Mouse (Mus musculus) embryonic facial prominence, embryonic 13.5 days (tissue): Measurements from ENCODE around the gene Ntn4. TPM values are rescaled to one million over a fixed set of nuclear protein-coding genes. Genes with fewer than 3 reads are reported as not detected.

Experiments used
- ATAC-seq: fragments of 200-750 bp; cut with Nextera tagmentation; 2 replicates; pipeline ENCODE4 v1.8.0; 2017; ENCODE audit warnings: low read depth; ENCODE audit not compliant: insufficient number of reproducible peaks, insufficient read depth, low FRiP score, low TSS enrichment
- H3K27ac ChIP-seq: fragments of 300-500 bp; sonication (generic); 2 replicates; pipeline ENCODE4 v1.5.1; 2015; ENCODE audit warnings: moderate library complexity, mild to moderate bottlenecking, inconsistent platforms
- H3K27me3 ChIP-seq: fragments of 300-500 bp; sonication (generic); 2 replicates; pipeline ENCODE4 v1.6.1; 2015; ENCODE audit warnings: mild to moderate bottlenecking, inconsistent platforms
- H3K36me3 ChIP-seq: fragments of 300-500 bp; sonication (generic); 2 replicates; pipeline ENCODE4 v1.6.1; 2015; ENCODE audit warnings: mild to moderate bottlenecking, inconsistent platforms
- H3K4me1 ChIP-seq: fragments of 300-500 bp; sonication (generic); 2 replicates; pipeline ENCODE4 v1.6.1; 2015; ENCODE audit warnings: inconsistent platforms
- H3K4me2 ChIP-seq: fragments of 300-500 bp; sonication (generic); 2 replicates; pipeline ENCODE4 v1.6.1; 2015; ENCODE audit warnings: moderate library complexity, mild to moderate bottlenecking, inconsistent platforms
- H3K4me3 ChIP-seq: fragments of 300-500 bp; sonication (generic); 2 replicates; pipeline ENCODE4 v1.5.1; 2015; ENCODE audit warnings: mild to moderate bottlenecking, inconsistent platforms
- H3K9ac ChIP-seq: fragments of 300-500 bp; sonication (generic); 2 replicates; pipeline ENCODE4 v1.6.1; 2015; ENCODE audit warnings: mild to moderate bottlenecking, inconsistent platforms
- H3K9me3 ChIP-seq: fragments of 300-500 bp; sonication (generic); 2 replicates; pipeline ENCODE4 v1.6.1; 2016; ENCODE audit warnings: inconsistent platforms
- WGBS: fragments of 180-500 bp; shearing (Covaris S2); methylation state at CpG from one replicate; pipeline ENCODE4 v1.1.7; 2015; ENCODE audit warnings: mixed read lengths; 5-methylcytosine and 5-hydroxymethylcytosine counted together
- polyA plus RNA-seq: library from polyadenylated mRNA; unstranded; fragments of >200 nt; fragmentation: Nextera tagmentation; extraction: Ambion mirVana; gene quantifications from 2 replicates; pipeline ENCODE4 v1.2.1, GENCODE M21; 2015

Gene Ntn4
- polyA plus RNA-seq, result 0.87 and 1.2 TPM in 2 replicates

DNA sequence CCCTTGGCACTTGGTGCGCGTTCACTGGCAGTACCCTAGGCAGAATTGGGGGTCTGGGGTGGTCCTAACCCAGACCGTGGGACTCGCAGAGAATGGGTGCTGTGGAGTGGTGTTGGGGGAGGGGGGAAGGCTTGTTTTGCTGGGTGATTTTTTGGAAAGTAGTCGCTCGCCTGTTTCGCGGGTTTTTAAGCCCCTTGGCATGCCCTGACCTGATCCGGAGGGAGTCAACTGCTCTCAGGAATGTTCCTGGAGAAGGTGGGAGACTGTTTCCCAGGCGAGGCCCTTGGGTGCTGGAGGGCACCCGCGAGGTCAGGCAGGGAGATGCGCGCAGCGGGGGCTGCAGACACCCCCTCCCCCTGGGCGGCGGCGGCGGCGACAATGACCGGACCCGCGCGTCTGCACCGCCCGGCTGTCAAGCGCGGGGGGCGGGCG, at the start of gene Ntn4:
Ntn4 (plus strand) TSS at position 161 of the 432 bp plus-strand sequence.
- ATAC-seq, result no peak; the same call in 1 of the 2 replicates
- Histone ChIP-seq H3K9me3 (no peaks in the 10 kb centered on the region), H3K4me2 (peak within 1 kb of the TSS; percentile 99), H3K36me3 (no peaks in the 10 kb centered on the region), H3K4me3 (peak within 1 kb of the TSS; percentile 76), H3K4me1 (peaks cover 18% of the 10 kb centered on the region), H3K27me3 (peaks cover 40% of the 10 kb centered on the region), H3K9ac (peak within 1 kb of the TSS; percentile 82), H3K27ac (peak within 1 kb of the TSS; percentile 39; the same call in 1 of the 2 replicates)
- 6% methylated on average over 15 of the region's 30 CpGs for WGBS

DNA sequence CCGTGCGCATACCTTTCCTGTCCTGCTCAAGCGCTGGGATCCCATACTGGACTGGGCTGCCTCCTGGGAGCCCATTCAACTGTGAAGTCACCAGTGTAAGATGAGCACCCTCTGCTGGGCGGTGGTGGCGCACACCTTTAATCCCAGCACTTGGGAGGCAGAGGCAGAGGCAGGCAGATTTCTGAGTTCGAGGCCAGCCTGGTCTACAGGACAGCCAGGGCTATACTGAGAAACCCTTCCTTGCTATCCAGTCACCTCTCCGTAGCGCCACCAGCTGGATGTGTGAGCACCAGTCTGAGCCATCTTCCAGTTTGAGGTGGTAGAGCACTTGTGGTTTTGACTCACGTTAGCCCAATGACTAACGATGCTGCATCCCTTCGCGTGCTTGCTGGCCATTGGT, 48.0 kb upstream of the Ntn4 start:
- Histone ChIP-seq H3K9ac (no peak overlapping the region), H3K27me3 (no peaks in the 10 kb centered on the region; the same call in 1 of the 2 replicates), H3K36me3 (0 out of 2 replicates have a peak, but pooled peaks cover 2% of the 10 kb centered on the region), H3K4me1 (peaks cover 11% of the 10 kb centered on the region), H3K4me3 (no peak overlapping the region), H3K4me2 (no peak overlapping the region), H3K27ac (no peak overlapping the region), H3K9me3 (no peaks in the 10 kb centered on the region)
- WGBS, result 57% methylated on average over 12 of the region's 12 CpGs
- no peak for ATAC-seq

DNA sequence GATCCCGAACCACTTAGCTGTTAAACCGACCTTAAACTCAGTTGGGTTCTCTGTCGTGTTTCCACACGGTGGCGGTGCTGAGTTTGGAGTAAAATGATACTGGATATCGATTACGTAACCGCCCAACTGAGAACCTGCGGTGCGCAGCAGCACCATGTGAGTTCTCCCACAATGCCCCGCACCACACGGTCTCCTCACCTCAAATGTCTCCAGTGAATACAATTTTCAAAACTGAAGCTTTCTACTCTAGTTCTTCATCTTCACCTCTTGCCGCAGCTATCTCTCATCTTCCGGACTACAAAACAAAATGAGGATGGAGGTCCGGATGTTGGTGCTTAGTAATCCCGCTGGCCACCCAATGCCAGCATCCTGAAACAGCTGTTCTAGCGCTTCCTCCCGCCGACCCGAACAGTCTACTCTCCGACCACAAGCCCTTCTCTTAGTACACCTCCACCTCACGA, 46.4 kb upstream of the Ntn4 start:
- no peaks in the 10 kb centered on the region for H3K9me3 ChIP-seq
- peak; percentile 63; the same call in 1 of the 2 replicates for ATAC-seq
- 2% methylated on average over 22 of the region's 22 CpGs for WGBS
- peak overlapping the region; percentile 58; the same call in 1 of the 2 replicates for H3K9ac ChIP-seq
- no peaks in the 10 kb centered on the region; the same call in 1 of the 2 replicates for H3K27me3 ChIP-seq
- no peaks in the 10 kb centered on the region for H3K4me1 ChIP-seq
- H3K4me2 ChIP-seq, result peak overlapping the region; percentile 71
- no peak overlapping the region for H3K27ac ChIP-seq
- H3K4me3 ChIP-seq, result peak overlapping the region; percentile 45
- no peaks in the 10 kb centered on the region for H3K36me3 ChIP-seq

DNA sequence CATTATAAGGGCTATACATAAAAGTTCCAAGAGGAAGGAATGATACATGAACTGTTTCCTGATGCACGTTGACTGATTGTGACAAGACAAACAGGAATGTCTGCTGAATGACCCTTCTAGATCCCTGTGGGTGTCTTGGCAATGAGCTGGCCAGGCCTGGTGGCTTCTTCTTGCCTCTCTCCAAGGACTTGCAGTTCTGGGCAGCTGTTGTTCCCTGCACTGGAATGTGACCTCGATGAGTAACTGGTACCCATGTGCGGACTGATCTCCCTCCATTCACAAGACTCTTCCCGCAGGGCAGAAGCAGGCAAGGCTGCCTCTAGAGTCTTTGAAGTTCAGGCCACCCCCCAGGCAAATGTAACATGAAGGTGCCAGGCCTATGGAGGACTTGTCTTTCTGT, 44.6 kb upstream of the Ntn4 start:
- ATAC-seq, result no peak
- no peaks in the 10 kb centered on the region; the same call in 1 of the 2 replicates for H3K27me3 ChIP-seq
- H3K36me3 ChIP-seq, result no peaks in the 10 kb centered on the region
- no peaks in the 10 kb centered on the region for H3K4me1 ChIP-seq
- H3K4me3 ChIP-seq, result no peak overlapping the region
- 62% methylated on average over 4 of the region's 4 CpGs for WGBS
- H3K9me3 ChIP-seq, result no peaks in the 10 kb centered on the region
- no peak overlapping the region for H3K9ac ChIP-seq
- no peak overlapping the region for H3K4me2 ChIP-seq
- H3K27ac ChIP-seq, result no peak overlapping the region

DNA sequence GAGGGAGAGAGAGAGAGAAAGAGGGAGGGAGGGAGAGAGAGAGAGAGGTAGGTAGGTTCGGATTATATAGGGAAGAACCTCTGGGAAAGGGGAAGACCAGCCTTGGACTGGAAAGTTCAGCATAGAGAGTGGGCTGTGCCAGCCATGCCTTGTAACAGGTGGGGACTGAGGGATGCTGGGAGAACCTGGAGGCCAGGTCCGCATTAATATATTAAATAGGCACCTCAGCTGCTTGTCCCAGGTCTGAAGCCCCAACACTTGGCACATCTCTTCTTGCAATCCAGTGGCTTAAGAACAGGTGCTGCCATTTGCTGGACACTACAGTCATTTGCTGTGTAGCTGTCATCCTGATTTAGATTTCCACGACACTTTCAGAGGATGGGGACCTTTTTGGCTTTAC, 43.8 kb upstream of the Ntn4 start:
- no peaks in the 10 kb centered on the region for H3K4me1 ChIP-seq
- no peak overlapping the region for H3K4me3 ChIP-seq
- WGBS, result 79% methylated on average over 3 of the region's 3 CpGs
- H3K9me3 ChIP-seq, result no peaks in the 10 kb centered on the region
- no peak overlapping the region for H3K27ac ChIP-seq
- no peaks in the 10 kb centered on the region for H3K36me3 ChIP-seq
- no peak overlapping the region for H3K4me2 ChIP-seq
- H3K27me3 ChIP-seq, result no peaks in the 10 kb centered on the region
- ATAC-seq, result no peak
- H3K9ac ChIP-seq, result no peak overlapping the region

DNA sequence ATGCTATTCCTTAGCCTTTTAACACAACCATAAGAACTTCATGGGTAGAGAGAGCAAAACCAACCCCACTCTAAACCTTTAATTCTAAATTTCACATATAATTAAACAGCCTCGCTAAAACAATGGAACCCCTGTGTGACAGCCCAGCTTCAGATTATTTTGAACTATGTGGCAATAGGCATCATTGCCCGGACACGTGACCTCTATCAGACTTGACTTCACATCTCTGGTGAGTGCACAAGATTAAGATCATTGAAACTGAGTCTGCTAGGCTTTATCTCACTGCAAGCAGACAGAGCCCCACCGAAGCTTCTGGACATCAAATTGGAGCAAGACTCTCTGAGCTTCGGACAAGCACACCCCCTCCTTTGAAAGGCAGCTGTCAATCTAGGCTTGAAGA, 38.2 kb upstream of the Ntn4 start:
- Histone ChIP-seq H3K27ac (no peak overlapping the region), H3K4me3 (no peak overlapping the region), H3K27me3 (no peaks in the 10 kb centered on the region), H3K4me2 (no peak overlapping the region), H3K36me3 (no peaks in the 10 kb centered on the region), H3K9me3 (no peaks in the 10 kb centered on the region), H3K4me1 (no peaks in the 10 kb centered on the region), H3K9ac (no peak overlapping the region)
- 76% methylated on average over 5 of the region's 5 CpGs for WGBS
- ATAC-seq, result no peak

DNA sequence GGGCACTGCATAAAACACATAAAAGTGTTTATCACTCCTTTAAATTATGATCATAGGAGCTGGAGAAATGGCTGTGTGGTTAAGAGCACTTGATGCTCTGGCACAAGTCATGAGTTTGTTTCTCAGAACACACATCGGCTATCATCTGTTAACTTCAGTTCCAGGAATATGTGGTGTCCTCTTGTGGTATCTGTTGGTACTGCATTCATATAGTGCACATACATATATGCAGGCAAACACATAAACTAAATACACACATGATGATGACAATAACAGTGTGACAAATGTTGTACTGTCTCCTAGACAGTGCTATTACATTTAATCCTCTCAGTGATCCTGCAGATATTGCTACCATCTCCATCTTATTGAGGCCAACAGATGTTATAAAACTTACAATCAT, 37.2 kb upstream of the Ntn4 start:
- no peaks in the 10 kb centered on the region for H3K27me3 ChIP-seq
- 91% methylated on average over 1 of the region's 1 CpGs for WGBS
- no peak for ATAC-seq
- no peaks in the 10 kb centered on the region for H3K4me1 ChIP-seq
- H3K4me3 ChIP-seq, result no peak overlapping the region
- H3K9me3 ChIP-seq, result no peaks in the 10 kb centered on the region
- no peaks in the 10 kb centered on the region for H3K36me3 ChIP-seq
- no peak overlapping the region for H3K4me2 ChIP-seq
- H3K9ac ChIP-seq, result no peak overlapping the region
- no peak overlapping the region for H3K27ac ChIP-seq

DNA sequence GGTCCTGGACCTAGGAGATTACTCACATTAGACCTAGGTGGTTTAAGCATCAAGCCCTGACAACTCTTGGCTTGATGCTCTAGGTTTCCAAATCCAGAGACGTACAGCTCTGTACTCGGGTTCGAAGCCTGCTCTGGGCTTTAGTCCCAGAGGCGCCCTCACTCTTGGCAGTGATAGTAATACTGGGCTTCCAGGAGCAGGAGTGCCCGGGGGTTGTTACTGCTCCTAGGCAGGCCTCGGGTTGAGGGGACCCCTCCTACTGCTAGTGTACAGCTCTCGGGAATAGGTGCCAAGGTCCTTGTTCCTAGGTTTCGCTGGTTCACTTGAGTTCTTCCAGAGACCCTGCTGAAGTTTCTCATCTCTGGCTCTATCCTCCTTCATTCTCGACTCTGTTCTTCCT, 34.2 kb upstream of the Ntn4 start:
- no peaks in the 10 kb centered on the region for H3K9me3 ChIP-seq
- no peaks in the 10 kb centered on the region for H3K36me3 ChIP-seq
- no peak overlapping the region for H3K4me3 ChIP-seq
- no peak overlapping the region for H3K9ac ChIP-seq
- H3K4me1 ChIP-seq, result no peaks in the 10 kb centered on the region
- H3K27me3 ChIP-seq, result no peaks in the 10 kb centered on the region
- no peak for ATAC-seq
- WGBS, result 90% methylated on average over 9 of the region's 9 CpGs
- no peak overlapping the region for H3K4me2 ChIP-seq
- H3K27ac ChIP-seq, result no peak overlapping the region

DNA sequence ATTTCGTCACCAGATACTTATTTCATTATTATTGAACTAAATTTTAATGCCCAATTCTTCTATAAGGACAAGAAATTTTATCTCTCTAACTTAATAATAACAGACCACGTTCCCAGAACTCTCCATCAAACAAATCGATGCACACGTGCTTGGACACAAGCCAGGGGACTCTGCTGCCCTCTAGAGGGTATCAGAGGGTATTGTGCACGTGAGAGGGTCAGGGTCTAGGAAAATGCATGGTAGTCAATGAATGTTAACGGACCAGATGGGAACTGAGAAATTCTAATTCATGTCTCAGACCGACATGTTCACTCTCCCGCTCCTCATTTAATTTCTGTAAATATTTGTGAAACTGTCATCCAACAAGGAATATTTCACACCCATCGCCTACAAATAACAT, 32.4 kb upstream of the Ntn4 start:
- no peak for ATAC-seq
- WGBS, result 50% methylated on average over 9 of the region's 9 CpGs
- no peak overlapping the region for H3K27ac ChIP-seq

DNA sequence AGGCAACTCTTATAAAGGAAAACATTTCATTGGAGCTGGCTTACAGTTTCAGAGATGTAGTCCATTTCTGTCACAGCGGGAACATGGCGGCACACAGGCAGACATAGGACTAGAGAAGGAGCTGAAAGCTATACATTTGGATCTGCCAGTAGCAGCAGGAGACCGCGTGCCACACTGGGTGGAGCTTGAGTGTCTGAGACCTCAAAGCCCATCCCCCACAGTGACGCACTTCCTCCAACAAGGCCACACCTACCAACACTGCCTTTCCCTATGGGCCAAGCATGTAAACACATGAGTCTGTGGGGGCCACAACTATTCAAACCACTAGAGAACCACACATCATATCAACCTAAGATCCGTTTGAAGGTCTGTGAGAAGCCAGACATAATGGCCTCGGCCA, 31.2 kb upstream of the Ntn4 start:
- Histone ChIP-seq H3K9me3 (0 out of 2 replicates have a peak, but pooled peaks cover 4% of the 10 kb centered on the region), H3K4me2 (no peak overlapping the region), H3K36me3 (no peaks in the 10 kb centered on the region), H3K4me1 (no peaks in the 10 kb centered on the region), H3K27me3 (no peaks in the 10 kb centered on the region), H3K27ac (no peak overlapping the region), H3K9ac (no peak overlapping the region), H3K4me3 (no peak overlapping the region)
- 93% methylated on average over 7 of the region's 7 CpGs for WGBS
- ATAC-seq, result no peak

More for the DNA sequence above, 32.4 kb upstream of the Ntn4 start:
- no peaks in the 10 kb centered on the region for H3K9me3 ChIP-seq
- no peak overlapping the region for H3K4me2 ChIP-seq
- no peaks in the 10 kb centered on the region for H3K27me3 ChIP-seq
- no peaks in the 10 kb centered on the region for H3K4me1 ChIP-seq
- no peak overlapping the region for H3K9ac ChIP-seq
- no peak overlapping the region for H3K4me3 ChIP-seq
- no peaks in the 10 kb centered on the region for H3K36me3 ChIP-seq

DNA sequence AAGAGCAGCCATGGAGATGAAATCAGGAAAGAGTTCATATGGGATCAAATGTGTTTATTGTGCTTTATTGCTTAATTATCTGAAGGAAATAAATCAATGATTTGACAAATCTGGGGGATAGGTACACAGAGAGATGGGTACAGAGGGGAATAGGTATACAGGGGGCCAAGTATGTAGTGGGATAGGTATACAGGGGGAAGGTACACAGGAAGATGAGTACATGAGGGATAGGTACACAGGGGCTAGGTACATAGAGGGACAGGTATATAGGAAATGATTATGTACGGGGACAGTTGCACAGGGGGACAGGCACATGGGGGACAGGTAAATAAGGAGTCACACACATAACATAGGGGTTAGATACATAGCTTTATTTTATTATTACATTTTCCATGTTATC, 29.6 kb upstream of the Ntn4 start:
- H3K4me1 ChIP-seq, result no peaks in the 10 kb centered on the region
- H3K4me2 ChIP-seq, result no peak overlapping the region
- H3K27ac ChIP-seq, result no peak overlapping the region
- 0 out of 2 replicates have a peak, but pooled peaks cover 4% of the 10 kb centered on the region for H3K9me3 ChIP-seq
- H3K4me3 ChIP-seq, result no peak overlapping the region
- ATAC-seq, result no peak
- no peaks in the 10 kb centered on the region for H3K27me3 ChIP-seq
- H3K36me3 ChIP-seq, result no peaks in the 10 kb centered on the region
- 100% methylated on average over 1 of the region's 1 CpGs for whole genome bisulfite sequencing
- H3K9ac ChIP-seq, result no peak overlapping the region

DNA sequence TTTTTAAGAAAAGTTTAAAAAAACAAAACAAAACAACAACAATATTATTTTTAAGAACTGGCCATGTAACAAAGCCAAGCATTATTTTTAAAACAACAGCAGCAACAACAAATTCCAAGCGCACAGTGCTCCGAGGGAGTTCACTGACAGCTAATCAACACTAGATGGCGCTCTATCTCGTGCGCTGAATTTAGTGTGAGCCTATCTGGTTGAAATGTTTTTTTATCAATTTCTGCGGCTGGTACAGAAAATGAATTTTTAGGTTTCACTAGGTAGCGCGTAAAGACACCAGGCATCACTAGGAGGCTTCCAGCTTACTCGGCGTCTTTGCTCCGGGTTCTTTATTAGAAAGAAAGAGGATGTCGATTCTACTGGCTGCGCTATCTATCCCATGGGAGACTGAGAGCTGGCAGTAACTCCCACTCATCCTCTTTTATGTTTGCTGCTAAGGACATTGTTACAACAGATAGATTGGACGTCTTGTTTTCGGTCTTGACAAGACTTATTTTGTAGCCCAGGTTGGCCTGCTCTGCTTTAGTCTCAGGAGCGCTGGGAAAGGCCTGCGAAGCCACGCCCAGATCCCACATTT, 29.0 kb upstream of the Ntn4 start:
- no peak for ATAC-seq

More for the DNA sequence above, 29.0 kb upstream of the Ntn4 start:
- no peaks in the 10 kb centered on the region for H3K36me3 ChIP-seq
- H3K4me2 ChIP-seq, result no peak overlapping the region
- H3K4me1 ChIP-seq, result no peaks in the 10 kb centered on the region
- 49% methylated on average over 18 of the region's 18 CpGs for WGBS
- no peaks in the 10 kb centered on the region for H3K27me3 ChIP-seq
- no peak overlapping the region for H3K27ac ChIP-seq
- no peak overlapping the region for H3K4me3 ChIP-seq
- H3K9ac ChIP-seq, result no peak overlapping the region
- H3K9me3 ChIP-seq, result 0 out of 2 replicates have a peak, but pooled peaks cover 4% of the 10 kb centered on the region
